Mouse (Mus musculus) megakaryocyte-erythroid progenitor cell, adult 5-6 weeks (primary cell): ENCODE measurements around the gene Olfr884. TPM values are rescaled to one million over a fixed set of nuclear protein-coding genes. Genes with fewer than 3 reads are reported as not detected.

Experiments
- ATAC-seq: replicated peaks from 2 replicates; pipeline ENCODE4 v1.8.0; 2016; ENCODE audit warnings: mild to moderate bottlenecking, inconsistent platforms; ENCODE audit not compliant: severe bottlenecking, poor library complexity, low FRiP score, low TSS enrichment
- total RNA-seq, 2 experiments: library from RNA; stranded (forward) in 1 of 2; stranded (reverse) in 1 of 2; fragments of 200-1000, 215-1000 nt in 1 of 2; fragments of >200 nt in 1 of 2; fragmentation: Nextera tagmentation in 1 of 2; gene quantifications; 2 replicates each; pipeline ENCODE4 v1.2.3; 2014 to 2017

Olfr884 gene
- total RNA-seq (2014; fragmentation: Nextera tagmentation) (not detected in 2 replicates), total RNA-seq (2017) (not detected in 2 replicates)

- ATAC-seq = no peak
Measured at GRCm38 (mm10) chr9:38046255-38046654, at the start of gene Olfr884. Gene Olfr884, plus strand, starts transcription at chr9:38046555.

GRCm38 (mm10) chr9:37998581-37999204 is 47.7 kb upstream of the Olfr884 start:
- ATAC-seq = no peak

GRCm38 (mm10) chr9:38000021-38000420 is 46.3 kb upstream of the Olfr884 start:
- no peak for ATAC-seq

GRCm38 (mm10) chr9:38025508-38025907 is 20.8 kb upstream of the Olfr884 start, which contains the start of gene Olfr883:
Gene Olfr883, plus strand, starts transcription at chr9:38025808.
- ATAC-seq = no peak

GRCm38 (mm10) chr9:38061022-38061421 is 14.7 kb downstream of the Olfr884 start, which contains the start of gene Olfr885:
Gene Olfr885, plus strand, starts transcription at chr9:38061322.
- ATAC-seq = no peak

GRCm38 (mm10) chr9:38083772-38084171 is 37.4 kb downstream of the Olfr884 start, which contains the start of gene Olfr887:
Gene Olfr887, plus strand, starts transcription at chr9:38084072.
- ATAC-seq = no peak

Other genes with a start within 250 kb of the Olfr884 start
- not detected in 2 replicates for gene Olfr876, start 243.5 kb upstream of the Olfr884 start, total RNA-seq (2014; fragmentation: Nextera tagmentation)
- not detected in 2 replicates for gene Olfr876, start 243.5 kb upstream of the Olfr884 start, total RNA-seq (2017)
- gene Olfr877, start 192.3 kb upstream of the Olfr884 start, total RNA-seq (2014; fragmentation: Nextera tagmentation) = not detected in 2 replicates
- gene Olfr877, start 192.3 kb upstream of the Olfr884 start, total RNA-seq (2017) = not detected in 2 replicates
- gene Olfr145, start 149.8 kb upstream of the Olfr884 start, total RNA-seq (2014; fragmentation: Nextera tagmentation) = not detected in 2 replicates
- not detected in 2 replicates for gene Olfr145, start 149.8 kb upstream of the Olfr884 start, total RNA-seq (2017)
- gene Olfr878, start 128.7 kb upstream of the Olfr884 start, total RNA-seq (2014; fragmentation: Nextera tagmentation) = not detected in 2 replicates
- not detected in 2 replicates for gene Olfr878, start 128.7 kb upstream of the Olfr884 start, total RNA-seq (2017)
- not detected in 2 replicates for gene Olfr881, start 54.7 kb upstream of the Olfr884 start, total RNA-seq (2014; fragmentation: Nextera tagmentation)
- not detected in 2 replicates for gene Olfr881, start 54.7 kb upstream of the Olfr884 start, total RNA-seq (2017)
- gene Olfr883, start 20.7 kb upstream of the Olfr884 start, total RNA-seq (2014; fragmentation: Nextera tagmentation) = not detected in 2 replicates
- gene Olfr883, start 20.7 kb upstream of the Olfr884 start, total RNA-seq (2017) = not detected in 2 replicates
- not detected in 2 replicates for gene Olfr885, start 14.8 kb downstream of the Olfr884 start, total RNA-seq (2014; fragmentation: Nextera tagmentation)
- not detected in 2 replicates for gene Olfr885, start 14.8 kb downstream of the Olfr884 start, total RNA-seq (2017)
- not detected in 2 replicates for gene Olfr887, start 37.5 kb downstream of the Olfr884 start, total RNA-seq (2014; fragmentation: Nextera tagmentation)
- gene Olfr887, start 37.5 kb downstream of the Olfr884 start, total RNA-seq (2017) = not detected in 2 replicates
- gene Olfr888, start 61.6 kb downstream of the Olfr884 start, total RNA-seq (2014; fragmentation: Nextera tagmentation) = not detected in 2 replicates
- gene Olfr888, start 61.6 kb downstream of the Olfr884 start, total RNA-seq (2017) = not detected in 2 replicates
- 0.13 and 0.15 TPM in 2 replicates for gene Olfr889, start 68.6 kb downstream of the Olfr884 start, total RNA-seq (2014; fragmentation: Nextera tagmentation)
- not detected in 2 replicates for gene Olfr889, start 68.6 kb downstream of the Olfr884 start, total RNA-seq (2017)
- not detected in 2 replicates for gene Olfr890, start 96.0 kb downstream of the Olfr884 start, total RNA-seq (2014; fragmentation: Nextera tagmentation)
- not detected in 2 replicates for gene Olfr890, start 96.0 kb downstream of the Olfr884 start, total RNA-seq (2017)
- not detected in 2 replicates for gene Olfr891, start 134.3 kb downstream of the Olfr884 start, total RNA-seq (2014; fragmentation: Nextera tagmentation)
- not detected in 2 replicates for gene Olfr891, start 134.3 kb downstream of the Olfr884 start, total RNA-seq (2017)
- gene Olfr893, start 161.8 kb downstream of the Olfr884 start, total RNA-seq (2014; fragmentation: Nextera tagmentation) = not detected in 2 replicates
- gene Olfr893, start 161.8 kb downstream of the Olfr884 start, total RNA-seq (2017) = not detected in 2 replicates
- gene Olfr894, start 171.5 kb downstream of the Olfr884 start, total RNA-seq (2014; fragmentation: Nextera tagmentation) = not detected in 2 replicates
- not detected in 2 replicates for gene Olfr894, start 171.5 kb downstream of the Olfr884 start, total RNA-seq (2017)
- gene Olfr143, start 206.2 kb downstream of the Olfr884 start, total RNA-seq (2014; fragmentation: Nextera tagmentation) = not detected in 2 replicates
- gene Olfr143, start 206.2 kb downstream of the Olfr884 start, total RNA-seq (2017) = not detected in 2 replicates
- gene Olfr895, start 221.3 kb downstream of the Olfr884 start, total RNA-seq (2014; fragmentation: Nextera tagmentation) = not detected in 2 replicates
- gene Olfr895, start 221.3 kb downstream of the Olfr884 start, total RNA-seq (2017) = not detected in 2 replicates
- gene Olfr896-ps1, start 244.6 kb downstream of the Olfr884 start, total RNA-seq (2014; fragmentation: Nextera tagmentation) = not detected in 2 replicates
- gene Olfr896-ps1, start 244.6 kb downstream of the Olfr884 start, total RNA-seq (2017) = not detected in 2 replicates